Mouse (Mus musculus) cerebellum, adult 2 months (tissue): ENCODE data around the gene Gabrb1.

Experiments used
- CTCF ChIP-seq: fragments of 200-500 bp; IDR thresholded peaks from 2 replicates; pipeline ENCODE4 v1.5.1; 2011; ENCODE audit warnings: low read depth, mild to moderate bottlenecking, control low read depth, low read length, moderate library complexity, borderline replicate concordance; ENCODE audit not compliant: insufficient read depth
- POLR2A ChIP-seq: fragments of 200-500 bp; IDR thresholded peaks from 2 replicates; pipeline ENCODE4 v1.6.1; 2011; ENCODE audit warnings: low read length, control low read depth, borderline replicate concordance; ENCODE audit not compliant: insufficient read depth

GRCm38 (mm10) chr5:71639804-71640203 lies 18.1 kb upstream of the Gabrb1 start:
- no peak for TF ChIP-seq CTCF
- no peak for TF ChIP-seq POLR2A
